Mouse (Mus musculus) neural tube, embryonic 11.5 days (tissue): ENCODE measurements around the gene Ugcg. TPM values are rescaled to one million over a fixed set of nuclear protein-coding genes. Genes with fewer than 3 reads are reported as not detected.

Experiments
- ATAC-seq: fragments of 200-750 bp; cut with Nextera tagmentation; 2 replicates; pipeline ENCODE4 v1.8.0; 2017; ENCODE audit warnings: moderate number of reproducible peaks, mild to moderate bottlenecking, moderate TSS enrichment, moderate library complexity; ENCODE audit not compliant: insufficient read depth, low FRiP score, low TSS enrichment
- DNase-seq: peaks from one replicate; pipeline ENCODE4 v3.0.0-alpha.2; 2015; ENCODE audit warnings: low spot score
- H3K27ac ChIP-seq: fragments of 300-500 bp; sonication (generic); 2 replicates; pipeline ENCODE4 v1.5.1; 2014; ENCODE audit warnings: low read depth, mild to moderate bottlenecking, low read length
- H3K27me3 ChIP-seq: fragments of 300-500 bp; sonication (generic); 2 replicates; pipeline ENCODE4 v1.6.1; 2014; ENCODE audit warnings: mild to moderate bottlenecking, low read length, mixed read lengths; ENCODE audit not compliant: control insufficient read depth, insufficient read depth
- H3K36me3 ChIP-seq: fragments of 300-500 bp; sonication (generic); 2 replicates; pipeline ENCODE4 v1.6.1; 2014; ENCODE audit warnings: mild to moderate bottlenecking, low read length, moderate library complexity, mixed read lengths; ENCODE audit not compliant: control insufficient read depth, insufficient read depth
- H3K4me1 ChIP-seq: fragments of 300-500 bp; sonication (generic); 2 replicates; pipeline ENCODE4 v1.6.1; 2014; ENCODE audit warnings: low read length, mixed read lengths; ENCODE audit not compliant: control insufficient read depth, insufficient read depth
- H3K4me2 ChIP-seq: fragments of 300-500 bp; sonication (generic); 2 replicates; pipeline ENCODE4 v1.6.1; 2014; ENCODE audit warnings: low read depth, mild to moderate bottlenecking, moderate library complexity
- H3K4me3 ChIP-seq: fragments of 300-500 bp; sonication (generic); 2 replicates; pipeline ENCODE4 v1.5.1; 2014; ENCODE audit warnings: low read depth, low read length
- H3K9ac ChIP-seq: fragments of 300-500 bp; sonication (generic); 2 replicates; pipeline ENCODE4 v1.6.1; 2014; ENCODE audit warnings: mild to moderate bottlenecking, low read length
- H3K9me3 ChIP-seq: fragments of 300-500 bp; sonication (generic); 2 replicates; pipeline ENCODE4 v1.6.1; 2016; ENCODE audit warnings: low read length; ENCODE audit not compliant: control insufficient read depth
- WGBS: fragments of 180-500 bp; shearing (Covaris S2); extraction: QIAGEN DNeasy Blood & Tissue Kit; methylation state at CpG from one replicate; pipeline ENCODE4 v1.1.7; 2014; 5-methylcytosine and 5-hydroxymethylcytosine counted together
- polyA plus RNA-seq: library from polyadenylated mRNA; unstranded; fragments of >200 nt; fragmentation: Nextera tagmentation; extraction: Ambion mirVana; gene quantifications from 2 replicates; pipeline ENCODE4 v1.2.1, GENCODE M21; 2014

Ugcg gene
- polyA plus RNA-seq, 1 experiment from 2014 or later, result 12.4 TPM

DNA sequence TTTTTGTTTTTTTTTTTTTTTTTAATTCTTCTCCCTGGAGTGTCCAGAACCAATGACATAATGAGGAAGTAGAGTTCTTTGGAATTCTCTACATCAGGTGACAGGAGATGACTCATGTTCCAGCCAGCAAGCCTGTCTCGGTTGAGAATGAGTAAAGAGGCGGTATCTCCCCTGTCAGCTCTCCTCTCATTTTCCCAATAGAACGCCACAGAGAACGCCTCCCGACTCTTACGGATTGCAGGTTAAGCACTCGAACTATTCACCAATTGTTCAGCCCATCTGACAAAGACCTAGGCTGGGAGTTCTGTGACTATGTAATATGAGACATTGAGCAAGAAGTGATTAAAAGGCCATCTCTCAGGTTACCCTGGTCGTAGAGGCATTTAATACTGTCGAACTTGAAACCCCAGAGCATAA lies 50.3 kb downstream of the Ugcg start:
- ATAC-seq (no peak), DNase-seq (no peak)
- Histone ChIP-seq H3K36me3 (no peaks in the 10 kb centered on the region), H3K4me2 (no peak overlapping the region), H3K27me3 (no peaks in the 10 kb centered on the region), H3K4me3 (no peak overlapping the region), H3K27ac (no peak overlapping the region), H3K9ac (no peak overlapping the region), H3K9me3 (no peaks in the 10 kb centered on the region), H3K4me1 (no peaks in the 10 kb centered on the region)
- WGBS, result 63% methylated on average over 9 of the region's 9 CpGs

DNA sequence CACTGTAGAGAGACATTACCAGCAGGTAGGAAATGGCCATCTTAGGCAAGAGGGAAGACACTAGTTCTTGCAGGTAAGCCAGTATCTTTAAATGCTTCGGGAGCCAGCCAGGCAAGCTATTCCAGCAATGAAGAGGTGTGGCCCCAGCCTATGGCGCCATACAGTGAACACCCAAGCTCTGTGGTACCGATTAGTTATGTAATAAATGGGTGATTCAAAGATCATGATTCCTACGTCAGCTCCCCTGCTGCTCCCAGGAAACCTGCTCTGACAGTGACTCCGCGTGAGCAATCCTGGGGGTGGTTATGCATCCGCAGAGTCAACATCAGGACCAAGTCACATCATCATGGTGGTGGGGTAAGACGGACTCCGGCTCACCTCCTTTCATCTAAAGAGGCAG lies 51.1 kb downstream of the Ugcg start:
- no peaks in the 10 kb centered on the region for H3K4me1 ChIP-seq
- no peak overlapping the region for H3K9ac ChIP-seq
- no peaks in the 10 kb centered on the region for H3K9me3 ChIP-seq
- DNase-seq (no peak), ATAC-seq (no peak)
- no peak overlapping the region for H3K4me3 ChIP-seq
- no peak overlapping the region for H3K27ac ChIP-seq
- WGBS, result 93% methylated on average over 9 of the region's 9 CpGs
- H3K4me2 ChIP-seq, result no peak overlapping the region
- no peaks in the 10 kb centered on the region for H3K36me3 ChIP-seq
- H3K27me3 ChIP-seq, result no peaks in the 10 kb centered on the region

DNA sequence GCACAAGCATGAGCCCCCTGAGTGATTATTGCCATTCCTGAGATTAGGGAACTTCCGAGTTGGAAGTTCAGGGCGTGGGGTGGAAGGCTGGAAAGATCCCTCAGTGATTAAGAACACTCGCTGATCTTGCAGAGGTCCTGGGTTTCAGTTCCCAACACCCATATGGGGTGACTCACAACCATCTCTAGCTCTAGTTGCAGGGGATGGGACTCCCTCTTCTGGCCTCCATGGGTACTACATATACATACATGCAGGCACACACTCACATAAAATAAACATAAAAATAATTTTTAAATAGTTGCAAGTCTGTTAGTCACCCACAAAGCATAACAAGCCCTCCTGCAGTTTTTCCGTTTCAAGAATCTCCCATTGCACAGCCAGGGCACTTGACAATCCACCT lies 52.0 kb downstream of the Ugcg start:
- Histone ChIP-seq H3K27ac (no peak overlapping the region), H3K9me3 (no peaks in the 10 kb centered on the region), H3K9ac (no peak overlapping the region), H3K4me2 (no peak overlapping the region), H3K4me1 (no peaks in the 10 kb centered on the region), H3K27me3 (no peaks in the 10 kb centered on the region), H3K4me3 (no peak overlapping the region), H3K36me3 (no peaks in the 10 kb centered on the region)
- ATAC-seq, result no peak
- no peak for DNase-seq
- 96% methylated on average over 4 of the region's 4 CpGs for WGBS

DNA sequence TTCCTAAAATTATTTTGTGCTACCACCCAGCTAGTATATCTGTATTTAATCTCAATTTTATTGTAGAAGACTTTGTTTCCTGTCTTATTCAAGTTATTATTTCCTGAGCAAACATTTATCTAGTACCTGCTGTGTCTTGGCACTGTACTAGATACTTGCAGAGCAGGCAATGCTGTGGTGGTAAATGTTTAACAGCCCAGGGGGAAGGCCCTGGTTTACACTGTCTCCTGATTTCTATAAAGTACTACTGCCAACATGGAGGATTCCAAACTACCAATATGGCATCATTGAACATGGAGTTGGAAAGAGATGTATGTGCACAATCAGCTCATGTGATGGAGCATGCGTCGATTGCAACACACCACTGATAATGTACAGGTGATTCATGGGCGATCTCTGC lies 53.2 kb downstream of the Ugcg start:
- WGBS, result 95% methylated on average over 3 of the region's 3 CpGs

DNA sequence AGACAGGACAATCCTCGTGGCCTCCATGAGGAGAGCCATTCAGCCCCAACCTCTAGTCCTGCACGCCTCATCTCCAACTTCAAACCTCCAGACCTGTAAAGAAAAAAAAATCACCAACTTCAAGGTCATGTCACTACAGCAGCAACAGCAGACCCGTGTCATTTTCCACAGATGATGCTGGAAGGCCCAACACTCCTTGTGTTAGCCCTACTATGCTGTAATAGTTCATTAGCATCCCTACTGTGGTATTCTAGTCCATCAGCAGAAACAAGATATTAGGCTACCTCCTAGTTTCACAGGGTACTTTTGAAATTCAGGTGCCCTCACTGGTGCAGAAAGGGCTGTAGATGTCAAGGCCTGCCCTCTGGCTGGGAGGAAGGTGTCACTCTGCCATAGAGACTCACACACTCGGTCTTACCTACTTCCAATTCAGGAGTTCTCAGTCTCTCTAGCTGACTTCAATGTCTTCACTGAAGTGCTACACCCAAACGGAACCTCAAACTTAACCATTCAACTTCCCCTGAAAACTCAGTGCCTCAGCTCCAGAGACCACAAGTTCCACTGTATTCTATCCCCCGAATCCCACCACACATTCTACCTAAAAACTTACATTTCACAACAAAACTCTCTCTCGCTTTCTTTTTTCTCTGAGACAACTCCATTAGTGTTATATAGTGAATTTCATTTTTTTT lies 54.9 kb downstream of the Ugcg start:
- Histone ChIP-seq H3K36me3 (no peaks in the 10 kb centered on the region), H3K27me3 (no peaks in the 10 kb centered on the region), H3K4me2 (no peak overlapping the region), H3K27ac (no peak overlapping the region), H3K4me3 (no peak overlapping the region), H3K9me3 (no peaks in the 10 kb centered on the region), H3K9ac (no peak overlapping the region), H3K4me1 (no peaks in the 10 kb centered on the region)
- ATAC-seq, result no peak
- WGBS, result 89% methylated on average over 7 of the region's 7 CpGs
- DNase-seq, result no peak

More for the DNA sequence above, 53.2 kb downstream of the Ugcg start:
- Histone ChIP-seq H3K36me3 (no peaks in the 10 kb centered on the region), H3K4me3 (no peak overlapping the region), H3K9ac (no peak overlapping the region), H3K27ac (no peak overlapping the region), H3K9me3 (no peaks in the 10 kb centered on the region), H3K4me1 (no peaks in the 10 kb centered on the region), H3K27me3 (no peaks in the 10 kb centered on the region), H3K4me2 (no peak overlapping the region)
- ATAC-seq (no peak), DNase-seq (no peak)

- H3K4me2 ChIP-seq, result no peak overlapping the region
- H3K4me1 ChIP-seq, result no peaks in the 10 kb centered on the region
- no peaks in the 10 kb centered on the region for H3K9me3 ChIP-seq
- 89% methylated on average over 7 of the region's 7 CpGs for WGBS
- H3K9ac ChIP-seq, result no peak overlapping the region
- no peaks in the 10 kb centered on the region for H3K36me3 ChIP-seq
- no peak for ATAC-seq
- H3K27me3 ChIP-seq, result no peaks in the 10 kb centered on the region
- no peak overlapping the region for H3K4me3 ChIP-seq
- H3K27ac ChIP-seq, result no peak overlapping the region
- no peak for DNase-seq
Measured at GRCm38 (mm10) chr4:59244791-59245555, 55.9 kb downstream of the Ugcg start.

GRCm38 (mm10) chr4:59245776-59246175 lies 56.7 kb downstream of the Ugcg start:
- no peak for DNase-seq
- ATAC-seq, result no peak
- no peaks in the 10 kb centered on the region for H3K4me1 ChIP-seq
- no peak overlapping the region for H3K4me3 ChIP-seq
- 88% methylated on average over 4 of the region's 4 CpGs for WGBS
- no peak overlapping the region for H3K9ac ChIP-seq
- no peaks in the 10 kb centered on the region for H3K9me3 ChIP-seq
- H3K27me3 ChIP-seq, result no peaks in the 10 kb centered on the region
- H3K4me2 ChIP-seq, result no peak overlapping the region
- no peak overlapping the region for H3K27ac ChIP-seq
- H3K36me3 ChIP-seq, result no peaks in the 10 kb centered on the region

GRCm38 (mm10) chr4:59247545-59247944 lies 58.5 kb downstream of the Ugcg start:
- Histone ChIP-seq H3K36me3 (no peaks in the 10 kb centered on the region), H3K4me2 (no peak overlapping the region), H3K27ac (no peak overlapping the region), H3K27me3 (no peaks in the 10 kb centered on the region), H3K4me1 (no peaks in the 10 kb centered on the region), H3K9me3 (no peaks in the 10 kb centered on the region), H3K9ac (no peak overlapping the region), H3K4me3 (no peak overlapping the region)
- ATAC-seq (no peak), DNase-seq (no peak)
- 88% methylated on average over 1 of the region's 1 CpGs for WGBS

DNA sequence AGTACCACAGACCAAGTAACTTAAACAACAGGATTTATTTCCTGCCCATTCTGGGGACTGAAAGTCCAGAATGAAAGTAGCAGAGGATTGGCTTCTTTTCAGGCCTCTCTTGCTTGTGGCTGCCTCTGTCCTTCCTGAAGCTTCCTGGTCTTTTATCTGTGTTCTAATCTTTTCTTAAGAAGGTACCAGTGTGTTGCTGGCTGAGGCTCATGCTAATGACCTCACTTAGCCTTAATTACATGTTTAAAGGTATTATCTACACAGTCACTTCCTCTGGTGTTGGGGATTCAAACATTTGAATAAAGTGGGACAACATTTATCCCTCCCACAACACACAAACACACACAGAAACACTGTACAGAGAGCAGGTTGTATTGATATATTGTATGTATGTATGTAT lies 59.0 kb downstream of the Ugcg start:
- no peak overlapping the region for H3K4me3 ChIP-seq
- no peak for DNase-seq

More for the DNA sequence above, 59.0 kb downstream of the Ugcg start:
- Histone ChIP-seq H3K27ac (no peak overlapping the region), H3K4me1 (no peaks in the 10 kb centered on the region), H3K9me3 (no peaks in the 10 kb centered on the region), H3K36me3 (no peaks in the 10 kb centered on the region), H3K9ac (no peak overlapping the region), H3K4me2 (no peak overlapping the region), H3K27me3 (no peaks in the 10 kb centered on the region)
- no peak for ATAC-seq
